Comparison of ENCODE assay signal across 8 mouse cellular contexts in the genomic region with DNA sequence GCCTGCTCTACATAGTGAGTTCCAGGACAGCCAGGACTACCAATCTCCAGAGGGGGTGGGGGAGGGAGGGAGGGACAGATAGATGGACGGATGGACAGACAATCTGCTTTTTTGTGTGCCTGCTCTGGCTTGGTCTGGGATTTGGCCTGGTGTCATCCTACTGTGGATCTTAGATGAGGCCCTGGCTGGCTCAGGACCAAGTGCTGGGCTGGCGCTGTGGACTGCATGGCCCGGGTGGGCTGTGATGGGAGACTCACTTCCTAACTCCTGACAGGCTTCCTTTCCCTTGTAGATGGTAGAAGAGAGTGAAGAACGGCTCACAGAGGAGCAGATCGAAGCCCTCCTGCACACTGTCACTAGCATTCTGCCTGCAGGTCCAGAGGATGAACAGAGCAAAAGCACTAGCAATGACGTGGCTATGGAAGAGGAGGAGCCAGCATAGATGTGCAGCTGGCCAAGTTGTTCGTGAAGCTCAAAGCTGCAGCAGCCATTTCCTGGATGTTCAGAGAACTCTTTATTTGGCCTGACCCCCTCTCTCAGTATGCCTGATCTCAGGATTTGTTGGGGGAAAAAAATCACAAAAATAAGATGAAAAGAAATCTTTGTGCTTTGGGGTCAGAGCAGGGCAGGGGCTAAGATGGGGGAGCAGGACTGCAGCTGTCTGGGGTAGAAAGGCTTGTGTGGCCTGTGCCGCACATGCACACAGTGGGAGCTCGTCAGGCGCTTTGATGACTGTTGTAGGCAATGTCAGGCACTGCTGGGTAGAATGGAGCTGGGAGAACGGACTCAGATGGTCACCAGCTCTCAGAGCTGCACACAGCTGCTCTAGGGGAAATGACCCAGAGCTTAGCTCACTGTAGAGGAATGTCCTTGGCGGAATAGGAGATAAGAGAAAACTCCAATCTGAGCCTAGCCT. TPM values are rescaled to one million over a fixed set of nuclear protein-coding genes. Genes with fewer than 3 reads are reported as not detected.
A peak's percentile ranks its signal among the peaks of the same experiment; 100 is the strongest.
DNase-seq lines count a peak whose midpoint lies in the region; ATAC-seq and TF ChIP-seq lines count a peak whose summit lies in the region.
"Had no signal": no experiment of that assay in that cellular context is flagged by ENCODE, and none has a peak within 500 bp of the region (broad histone marks: within the 10 kb centered on the region; RNA-seq: fewer than 3 reads in every experiment).

No protein-coding gene starts in this region.

- TF ChIP-seq CTCF in liver, postnatal 0 days (IDR thresholded peaks at IDR 0.05; ENCODE audit: low read depth), result no peak

- H3K4me1 ChIP-seq in liver, postnatal 0 days (ENCODE audit: insufficient read depth), result peaks cover 4% of the 10 kb centered on the region; the same call in 1 of the 2 replicates

- H3K36me3 ChIP-seq in liver, postnatal 0 days (replicated peaks; ENCODE audit: insufficient read depth, low read length), result peaks cover 9% of the 10 kb centered on the region; the same call in 1 of the 2 replicates

- ATAC-seq in liver, postnatal 0 days, result peak; percentile 28; the same call in 1 of the 2 replicates

- H3K4me2 ChIP-seq in liver, postnatal 0 days (ENCODE audit: low read depth, low read length), result no peak overlapping the region

- DNase-seq in kidney, postnatal 10 days, result peak; percentile 58
- no peak for DNase-seq in kidney, adult 8-10 months
- DNase-seq in heart, adult 8-10 months (ENCODE audit: low spot score), result peak; percentile 58
- DNase-seq in heart, postnatal 14 days, result peak; percentile 48 to 59
- DNase-seq in liver, postnatal 0 days, result no peak
- DNase-seq in frontal cortex, adult 2 months (ENCODE audit: extremely low spot score in 1 of 2, low spot score in 1 of 2), result no peak
- no peak for DNase-seq in gastrocnemius, postnatal 25 days
- DNase-seq: cerebellum, adult 11-12 months had no signal

- no peak overlapping the region for H3K9ac ChIP-seq in liver, postnatal 0 days (replicated peaks)

- no peak overlapping the region for H3K4me3 ChIP-seq in liver, postnatal 0 days (ENCODE audit: low read depth, low read length)

- intact Hi-C loops in heart, postnatal 14 days (cut with DNase I), result no loop called here

- 74% methylated on average over 12 of the region's 12 CpGs for WGBS in liver, postnatal 0 days (ENCODE audit: insufficient replicate concordance)

- peak overlapping the region; percentile 65; the same call in 1 of the 2 replicates for H3K27ac ChIP-seq in liver, postnatal 0 days (ENCODE audit: low read depth)

- no peaks in the 10 kb centered on the region for H3K9me3 ChIP-seq in liver, postnatal 0 days (ENCODE audit: low read length)

- no peaks in the 10 kb centered on the region for H3K27me3 ChIP-seq in liver, postnatal 0 days (ENCODE audit: insufficient read depth, low read length)

- TF ChIP-seq EP300 in liver, postnatal 0 days (IDR thresholded peaks at IDR 0.05; ENCODE audit: low read depth), result no peak

RNA-seq across cellular contexts. Expression of gene Tpst1, which starts 13.5 kb away (rescaled TPM):
- total RNA-seq in heart, adult 8-10 months (2022), result 10 to 100 TPM in 1 of 4 experiments, 1 to 10 TPM in 3; 8.2 to 10.6 (median 9.3) TPM
- 10 to 100 TPM; 15.7 to 16.9 TPM for total RNA-seq in heart, postnatal 14 days (2021)
- polyA plus RNA-seq in liver, postnatal 0 days (2015; fragmentation: Nextera tagmentation; extraction: Ambion mirVana), result 23.8 and 26.0 TPM in 2 replicates
- polyA plus RNA-seq in frontal cortex, adult 2 months (2012; rRNA removed), result 32.1 and 34.5 TPM in 2 replicates
- 1 to 10 TPM; 5.8 to 7.7 TPM for total RNA-seq in gastrocnemius, postnatal 25 days (2021)

RNA-seq across cellular contexts. Expression of gene Crcp, which starts 30.6 kb away (rescaled TPM):
- total RNA-seq in heart, adult 8-10 months (2022), result 10 to 100 TPM; 11.5 to 16.1 (median 14.5) TPM
- total RNA-seq in heart, postnatal 14 days (2021), result 10 to 100 TPM; 11.4 to 11.9 TPM
- 19.3 and 20.8 TPM in 2 replicates for polyA plus RNA-seq in liver, postnatal 0 days (2015; fragmentation: Nextera tagmentation; extraction: Ambion mirVana)
- polyA plus RNA-seq in frontal cortex, adult 2 months (2012; rRNA removed), result 41.8 and 44.8 TPM in 2 replicates
- total RNA-seq in gastrocnemius, postnatal 25 days (2021), result 10 to 100 TPM; 13.3 to 13.9 TPM

RNA-seq across cellular contexts. Expression of gene Asl, which starts 30.6 kb away (rescaled TPM):
- total RNA-seq in heart, adult 8-10 months (2022), result 1 to 10 TPM; 3.0 to 7.1 (median 6.3) TPM
- total RNA-seq in heart, postnatal 14 days (2021), result 1 to 10 TPM; 6.8 to 7.7 TPM
- 291 and 304 TPM in 2 replicates for polyA plus RNA-seq in liver, postnatal 0 days (2015; fragmentation: Nextera tagmentation; extraction: Ambion mirVana)
- polyA plus RNA-seq in frontal cortex, adult 2 months (2012; rRNA removed), result 25.0 and 29.6 TPM in 2 replicates
- total RNA-seq in gastrocnemius, postnatal 25 days (2021), result 10 to 100 TPM in 1 of 2 experiments, 1 to 10 TPM in 1; 9.4 to 10.1 TPM

RNA-seq across cellular contexts. Expression of gene Gusb, which starts 56.8 kb away (rescaled TPM):
- total RNA-seq in heart, adult 8-10 months (2022), result 10 to 100 TPM; 11.7 to 14.2 (median 12.8) TPM
- 10 to 100 TPM; 18.5 to 19.0 TPM for total RNA-seq in heart, postnatal 14 days (2021)
- polyA plus RNA-seq in liver, postnatal 0 days (2015; fragmentation: Nextera tagmentation; extraction: Ambion mirVana), result 26.3 and 29.3 TPM in 2 replicates
- polyA plus RNA-seq in frontal cortex, adult 2 months (2012; rRNA removed), result 18.3 and 22.1 TPM in 2 replicates
- 10 to 100 TPM in 1 of 2 experiments, 1 to 10 TPM in 1; 9.2 to 14.7 TPM for total RNA-seq in gastrocnemius, postnatal 25 days (2021)

Comparison
In these comparisons a context has a peak if more than half of its experiments do, and no peak if none do; other contexts are left out.
1. DNase-seq: peak in kidney, postnatal 10 days (single experiment), heart, adult 8-10 months (single experiment) and heart, postnatal 14 days (2 of 2); none in kidney, adult 8-10 months (0 of 2), liver, postnatal 0 days (single experiment), frontal cortex, adult 2 months (0 of 2) and gastrocnemius, postnatal 25 days (single experiment).